23 mouse cellular contexts compared by ENCODE assay signal in genomic region chr9:77615868-77616267, GRCm38 (mm10). TPM values are rescaled to one million over a fixed set of nuclear protein-coding genes. Genes with fewer than 3 reads are reported as not detected.
DNase-seq lines count a peak whose midpoint lies in the region; ATAC-seq and TF ChIP-seq lines count a peak whose summit lies in the region.
"Had no signal": no experiment of that assay in that cellular context is flagged by ENCODE, and none has a peak within 500 bp of the region (broad histone marks: within the 10 kb centered on the region; RNA-seq: fewer than 3 reads in every experiment).

No protein-coding gene starts in this region.

- TF ChIP-seq EP300 in lung, postnatal 0 days (IDR thresholded peaks at IDR 0.05): no peak

- 56% methylated on average over 4 of the region's 4 CpGs for WGBS in heart, embryonic 14.5 days
- 60% methylated on average over 4 of the region's 4 CpGs for WGBS in limb, embryonic 13.5 days
- WGBS in limb, embryonic 10.5 days: 82% methylated on average over 4 of the region's 4 CpGs
- WGBS in lung, postnatal 0 days: 66% methylated on average over 4 of the region's 4 CpGs

- H3K27me3 ChIP-seq in heart, embryonic 14.5 days (ENCODE audit: control insufficient read depth, insufficient read depth, low read length): no peaks in the 10 kb centered on the region
- no peaks in the 10 kb centered on the region for H3K27me3 ChIP-seq in limb, embryonic 13.5 days
- H3K27me3 ChIP-seq in limb, embryonic 10.5 days (ENCODE audit: low read depth, poor library complexity, severe bottlenecking): no peaks in the 10 kb centered on the region
- H3K27me3 ChIP-seq in lung, postnatal 0 days (replicated peaks; ENCODE audit: insufficient read depth, low read length): no peaks in the 10 kb centered on the region
- H3K27me3 ChIP-seq: embryonic facial prominence, embryonic 15.5 days; forebrain, embryonic 15.5 days; intestine, embryonic 15.5 days had no signal

- H3K4me1 ChIP-seq in heart, embryonic 14.5 days (ENCODE audit: control insufficient read depth in 2 of 2, insufficient read depth in 2 of 2, low read length in 2 of 2): peaks cover 4 to 22% of the 10 kb centered on the region in 2 experiments; a peak in 3 of 4 replicates
- no peaks in the 10 kb centered on the region for H3K4me1 ChIP-seq in limb, embryonic 13.5 days
- H3K4me1 ChIP-seq in limb, embryonic 10.5 days: no peaks in the 10 kb centered on the region
- no peaks in the 10 kb centered on the region for H3K4me1 ChIP-seq in lung, postnatal 0 days (ENCODE audit: insufficient read depth, low read depth, low read length)
- H3K4me1 ChIP-seq: embryonic facial prominence, embryonic 15.5 days; forebrain, embryonic 15.5 days; hindbrain, embryonic 10.5 days; intestine, embryonic 15.5 days had no signal

- no peak overlapping the region for H3K9ac ChIP-seq in heart, embryonic 14.5 days (ENCODE audit: low read length)
- H3K9ac ChIP-seq in limb, embryonic 13.5 days: no peak overlapping the region
- no peak overlapping the region for H3K9ac ChIP-seq in lung, postnatal 0 days (replicated peaks; ENCODE audit: low read depth)
- H3K9ac ChIP-seq: embryonic facial prominence, embryonic 15.5 days; forebrain, embryonic 15.5 days; hindbrain, embryonic 14.5 days; intestine, embryonic 15.5 days had no signal

- intact Hi-C loops in heart, postnatal 25 days (cut with DNase I): no loop called here

- no peaks in the 10 kb centered on the region for H3K36me3 ChIP-seq in heart, embryonic 14.5 days (ENCODE audit: control insufficient read depth, insufficient read depth, low read length)
- no peaks in the 10 kb centered on the region for H3K36me3 ChIP-seq in limb, embryonic 13.5 days
- no peaks in the 10 kb centered on the region for H3K36me3 ChIP-seq in limb, embryonic 10.5 days
- no peaks in the 10 kb centered on the region for H3K36me3 ChIP-seq in lung, postnatal 0 days (ENCODE audit: insufficient read depth, low read length)
- H3K36me3 ChIP-seq: embryonic facial prominence, embryonic 15.5 days; forebrain, embryonic 15.5 days; hindbrain, embryonic 10.5 days; intestine, embryonic 15.5 days had no signal

- no peaks in the 10 kb centered on the region for H3K9me3 ChIP-seq in heart, embryonic 14.5 days (ENCODE audit: control insufficient read depth, low read length)
- H3K9me3 ChIP-seq in limb, embryonic 13.5 days: peaks cover 8% of the 10 kb centered on the region; the same call in 1 of the 2 replicates
- no peaks in the 10 kb centered on the region for H3K9me3 ChIP-seq in limb, embryonic 10.5 days (replicated peaks)
- H3K9me3 ChIP-seq in lung, postnatal 0 days (ENCODE audit: low read length): no peaks in the 10 kb centered on the region
- H3K9me3 ChIP-seq: embryonic facial prominence, embryonic 15.5 days; forebrain, embryonic 15.5 days; hindbrain, embryonic 10.5 days; intestine, embryonic 15.5 days had no signal

- no peak overlapping the region for H3K4me3 ChIP-seq in heart, embryonic 14.5 days (ENCODE audit: control insufficient read depth in 1 of 2, insufficient read depth in 1 of 2, low read depth in 1 of 2, low read length in 2 of 2)
- no peak overlapping the region for H3K4me3 ChIP-seq in limb, embryonic 13.5 days
- no peak overlapping the region for H3K4me3 ChIP-seq in limb, embryonic 10.5 days
- no peak overlapping the region for H3K4me3 ChIP-seq in lung, postnatal 0 days (ENCODE audit: low read depth, low read length)
- H3K4me3 ChIP-seq: embryonic facial prominence, embryonic 15.5 days; erythroblast, embryonic 14.5 days; forebrain, embryonic 15.5 days; hindbrain, embryonic 10.5 days; intestine, embryonic 15.5 days had no signal

- ATAC-seq in heart, embryonic 14.5 days (ENCODE audit: insufficient number of reproducible peaks, insufficient read depth, low FRiP score, low read depth): no peak
- ATAC-seq in limb, embryonic 13.5 days (ENCODE audit: low FRiP score, low read depth): peak; percentile 57
- ATAC-seq in lung, postnatal 0 days: no peak
- ATAC-seq: forebrain, embryonic 15.5 days; intestine, embryonic 15.5 days had no signal

- no peak overlapping the region for H3K4me2 ChIP-seq in heart, embryonic 14.5 days (ENCODE audit: low read length)
- no peak overlapping the region for H3K4me2 ChIP-seq in limb, embryonic 13.5 days (replicated peaks)
- no peak overlapping the region for H3K4me2 ChIP-seq in lung, postnatal 0 days (replicated peaks; ENCODE audit: low read depth, low read length)
- H3K4me2 ChIP-seq: embryonic facial prominence, embryonic 15.5 days; forebrain, embryonic 15.5 days; hindbrain, embryonic 14.5 days; intestine, embryonic 15.5 days had no signal

- TF ChIP-seq CTCF in lung, postnatal 0 days (IDR thresholded peaks at IDR 0.05): no peak

- H3K27ac ChIP-seq in heart, embryonic 14.5 days (replicated peaks in 1 of 2; ENCODE audit: control insufficient read depth in 1 of 2, insufficient read depth in 1 of 2, low read depth in 2 of 2, low read length in 2 of 2): peak overlapping the region; percentile 54 to 59; a peak in 3 of 4 replicates
- H3K27ac ChIP-seq in limb, embryonic 13.5 days: no peak overlapping the region
- H3K27ac ChIP-seq in limb, embryonic 10.5 days: no peak overlapping the region
- no peak overlapping the region for H3K27ac ChIP-seq in lung, postnatal 0 days (ENCODE audit: low read length)
- H3K27ac ChIP-seq: embryonic facial prominence, embryonic 15.5 days; forebrain, embryonic 15.5 days; hindbrain, embryonic 10.5 days; hindbrain, embryonic 14.5 days; intestine, embryonic 15.5 days had no signal

- peak; percentile 65 for DNase-seq in heart, adult 11 months
- DNase-seq in heart, adult 9 months (ENCODE audit: low spot score in 2 of 2): no peak
- no peak for DNase-seq in heart, postnatal 25 days (ENCODE audit: low spot score)
- no peak for DNase-seq in limb, embryonic 10.5 days (ENCODE audit: low spot score)
- DNase-seq in skeletal muscle tissue, adult 2 months (ENCODE audit: low read depth, low spot score): peak; percentile 56
- no peak for DNase-seq in lung, postnatal 0 days (ENCODE audit: low spot score)
- DNase-seq: adrenal gland, adult 8-10 months; adrenal gland, postnatal 36 days; cerebellum, adult 2 months; cerebellum, postnatal 14 days; embryo, embryonic 11 days; gastrocnemius, postnatal 25 days; kidney, adult 18-20 months had no signal

RNA-seq across cellular contexts. Expression of gene Klhl31, which starts 20.4 kb away (rescaled TPM):
- 58.7 and 65.1 TPM in 2 replicates for polyA plus RNA-seq in heart, embryonic 14.5 days (2014; fragmentation: Nextera tagmentation; extraction: Ambion mirVana)
- 100 to 1,000 TPM; 144 to 150 TPM for total RNA-seq in heart, postnatal 25 days (2021)
- polyA plus RNA-seq in limb, embryonic 13.5 days (2015; fragmentation: Nextera tagmentation; extraction: Ambion mirVana): 8.9 and 10.3 TPM in 2 replicates
- polyA plus RNA-seq in limb, embryonic 10.5 days (2016; fragmentation: Nextera tagmentation; extraction: Ambion mirVana): 0.16 and 0.61 TPM in 2 replicates
- polyA plus RNA-seq in lung, postnatal 0 days (2015; fragmentation: Nextera tagmentation; extraction: Ambion mirVana): 0.32 and 0.36 TPM in 2 replicates
- total RNA-seq: adrenal gland, postnatal 36 days; common myeloid progenitor, adult 5-6 weeks; granulocyte monocyte progenitor cell, adult 5-6 weeks had no signal
- polyA plus RNA-seq: erythroblast, embryonic 14.5 days had no signal

Comparison
In these comparisons a context has a peak if more than half of its experiments do, and no peak if none do; other contexts are left out.
1. DNase-seq: peak in heart, adult 11 months (single experiment) and skeletal muscle tissue, adult 2 months (single experiment); none in heart, adult 9 months (0 of 2), heart, postnatal 25 days (single experiment), limb, embryonic 10.5 days (single experiment) and lung, postnatal 0 days (single experiment).
2. H3K27ac ChIP-seq: peak in heart, embryonic 14.5 days (2 of 2); none in limb, embryonic 13.5 days (single experiment), limb, embryonic 10.5 days (single experiment) and lung, postnatal 0 days (single experiment).